Mouse (Mus musculus) limb, embryonic 13.5 days (tissue): ENCODE data around the gene Pepd. TPM values are rescaled to one million over a fixed set of nuclear protein-coding genes. Genes with fewer than 3 reads are reported as not detected.

Experiments
- ATAC-seq: fragments of 200-750 bp; cut with Nextera tagmentation; 2 replicates; pipeline ENCODE4 v1.8.0; 2017; ENCODE audit warnings: low read depth, moderate number of reproducible peaks, moderate TSS enrichment; ENCODE audit not compliant: low FRiP score
- H3K27ac ChIP-seq: fragments of 300-500 bp; sonication (generic); 2 replicates; pipeline ENCODE4 v1.5.1; 2015; ENCODE audit warnings: inconsistent platforms, mild to moderate bottlenecking, moderate library complexity
- H3K27me3 ChIP-seq: fragments of 300-500 bp; sonication (generic); 2 replicates; pipeline ENCODE4 v1.6.1; 2015; ENCODE audit warnings: mild to moderate bottlenecking, inconsistent platforms
- H3K36me3 ChIP-seq: fragments of 300-500 bp; sonication (generic); 2 replicates; pipeline ENCODE4 v1.6.1; 2015; ENCODE audit warnings: inconsistent platforms, mild to moderate bottlenecking, moderate library complexity
- H3K4me1 ChIP-seq: fragments of 300-500 bp; sonication (generic); 2 replicates; pipeline ENCODE4 v1.6.1; 2015; ENCODE audit warnings: inconsistent platforms
- H3K4me2 ChIP-seq: fragments of 300-500 bp; sonication (generic); replicated peaks from 2 replicates; pipeline ENCODE4 v1.6.1; 2015; ENCODE audit warnings: inconsistent platforms, mild to moderate bottlenecking, moderate library complexity
- H3K4me3 ChIP-seq: fragments of 300-500 bp; sonication (generic); 2 replicates; pipeline ENCODE4 v1.5.1; 2015; ENCODE audit warnings: moderate library complexity, mild to moderate bottlenecking, inconsistent platforms
- H3K9ac ChIP-seq: fragments of 300-500 bp; sonication (generic); 2 replicates; pipeline ENCODE4 v1.6.1; 2015; ENCODE audit warnings: mild to moderate bottlenecking, inconsistent platforms
- H3K9me3 ChIP-seq: fragments of 300-500 bp; sonication (generic); 2 replicates; pipeline ENCODE4 v1.6.1; 2016; ENCODE audit warnings: inconsistent platforms
- WGBS: fragments of 180-500 bp; shearing (Covaris S2); methylation state at CpG from one replicate; pipeline ENCODE4 v1.1.7; 2015; 5-methylcytosine and 5-hydroxymethylcytosine counted together
- polyA plus RNA-seq: library from polyadenylated mRNA; unstranded; fragments of >200 nt; fragmentation: Nextera tagmentation; extraction: Ambion mirVana; gene quantifications from 2 replicates; pipeline ENCODE4 v1.2.1, GENCODE M21; 2015

The Pepd gene
- polyA plus RNA-seq, 1 experiment from 2014 or later, result 62.6 TPM

DNA sequence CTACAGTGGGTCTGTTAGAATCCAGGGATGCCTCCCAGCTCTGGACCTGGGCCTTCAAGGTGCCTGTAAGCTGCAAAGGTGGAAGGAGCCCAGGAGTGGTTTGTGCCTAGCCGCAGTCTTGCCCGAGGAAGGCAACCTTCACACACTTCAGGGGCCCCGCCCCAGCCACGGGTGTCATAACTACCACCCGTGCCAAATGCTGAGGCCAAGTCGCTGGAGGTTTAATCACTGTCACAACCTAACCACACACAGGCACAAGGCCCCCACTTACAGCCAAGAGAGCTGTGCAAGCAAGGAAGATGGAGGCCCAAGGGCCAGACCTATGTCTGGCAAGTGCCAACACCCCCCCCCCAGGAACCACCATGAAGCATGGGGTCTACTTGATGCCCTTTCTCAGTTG is 125.2 kb downstream of the Pepd start:
- WGBS, result 84% methylated on average over 6 of the region's 6 CpGs
- H3K4me2 ChIP-seq, result no peak overlapping the region
- H3K27me3 ChIP-seq, result no peaks in the 10 kb centered on the region
- no peaks in the 10 kb centered on the region for H3K9me3 ChIP-seq
- H3K27ac ChIP-seq, result no peak overlapping the region
- no peak overlapping the region for H3K4me3 ChIP-seq
- no peak for ATAC-seq
- H3K4me1 ChIP-seq, result peaks cover 25% of the 10 kb centered on the region
- no peak overlapping the region for H3K9ac ChIP-seq
- H3K36me3 ChIP-seq, result peaks cover 66% of the 10 kb centered on the region

DNA sequence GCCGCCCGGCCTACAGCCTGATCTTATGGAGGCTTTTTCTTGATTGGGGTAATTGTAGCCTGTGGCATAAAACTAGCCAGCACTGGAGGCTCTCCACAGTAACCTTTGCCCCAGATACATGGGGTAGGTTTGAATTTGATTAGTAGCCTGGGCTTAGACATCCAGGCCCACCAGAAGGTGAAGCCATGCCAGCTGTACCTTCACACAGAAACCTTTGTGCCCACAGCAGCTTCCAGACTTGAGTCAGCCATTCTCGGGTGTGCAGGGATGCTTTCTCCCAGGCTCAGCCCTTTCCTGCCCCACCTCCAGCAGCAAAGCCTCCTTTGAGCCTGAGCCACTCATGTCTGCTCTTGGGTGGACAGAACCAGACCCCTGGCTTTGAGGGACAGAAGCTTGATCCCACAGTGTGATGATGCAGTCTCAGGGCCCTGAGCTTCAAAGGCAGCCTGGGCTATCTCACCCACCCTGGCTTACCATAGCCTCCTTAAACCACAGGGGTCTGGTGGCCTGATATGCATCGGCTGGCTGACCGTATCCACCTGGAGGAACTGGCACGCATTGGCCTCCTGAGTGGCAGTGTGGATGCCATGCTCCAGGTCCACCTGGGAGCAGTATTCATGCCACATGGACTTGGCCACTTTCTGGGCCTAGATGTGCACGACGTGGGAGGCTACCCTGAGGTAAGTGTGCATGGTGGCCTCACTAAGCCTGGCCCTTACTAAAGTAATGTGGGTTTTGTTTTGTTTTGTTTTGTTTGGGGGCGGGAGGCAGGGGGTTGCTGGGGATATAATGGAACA is 128.2 kb downstream of the Pepd start:
- Histone ChIP-seq H3K4me3 (no peak overlapping the region), H3K27me3 (no peaks in the 10 kb centered on the region), H3K36me3 (peaks cover 78% of the 10 kb centered on the region), H3K9me3 (no peaks in the 10 kb centered on the region), H3K27ac (no peak overlapping the region), H3K9ac (no peak overlapping the region), H3K4me2 (no peak overlapping the region), H3K4me1 (peaks cover 29% of the 10 kb centered on the region)
- 87% methylated on average over 9 of the region's 9 CpGs for WGBS
- no peak for ATAC-seq

DNA sequence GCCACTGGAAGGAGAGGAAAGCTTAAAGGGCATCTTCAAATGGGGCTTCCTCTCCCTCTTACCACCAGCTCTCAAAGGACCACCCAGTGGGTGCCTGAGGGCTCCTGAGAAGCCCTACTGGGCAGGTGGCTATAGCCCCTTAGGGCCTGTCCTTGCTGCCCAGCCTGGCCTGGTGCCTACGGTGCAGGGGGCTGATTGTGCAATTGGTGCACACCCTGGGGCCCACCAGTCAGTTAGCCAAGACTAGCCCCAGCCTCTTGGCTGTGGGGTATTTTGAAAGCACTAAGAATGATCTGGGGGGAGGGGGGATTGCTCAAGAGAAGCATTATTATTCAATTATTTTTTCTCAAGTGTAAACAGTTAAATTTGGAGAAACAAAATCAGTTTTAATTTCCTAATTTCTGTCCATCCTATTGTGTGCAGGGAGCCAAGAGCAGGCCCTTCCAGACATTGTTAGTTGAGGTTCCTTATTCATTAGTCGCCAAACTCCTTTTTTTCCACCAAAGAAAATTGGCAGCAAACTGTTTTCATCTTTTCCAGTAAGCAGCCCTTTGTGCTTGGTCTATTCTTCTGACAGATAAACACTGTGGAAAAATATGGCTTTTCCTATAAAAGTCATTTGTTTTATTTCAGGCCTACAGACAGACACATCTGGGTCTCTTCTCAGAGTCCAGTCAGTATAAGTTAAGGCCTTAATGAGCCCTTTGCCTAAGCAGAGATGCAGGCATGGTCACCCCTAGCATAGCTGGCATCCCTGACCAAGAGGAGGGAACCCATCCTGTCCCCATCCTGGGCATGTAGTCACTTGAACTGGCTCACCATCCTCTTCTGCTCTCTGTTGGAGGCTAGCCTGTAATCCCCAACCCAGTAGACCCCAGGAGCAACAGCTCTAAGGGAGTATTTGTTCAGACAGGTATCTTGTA is 129.4 kb downstream of the Pepd start:
- H3K27ac ChIP-seq, result no peak overlapping the region

DNA sequence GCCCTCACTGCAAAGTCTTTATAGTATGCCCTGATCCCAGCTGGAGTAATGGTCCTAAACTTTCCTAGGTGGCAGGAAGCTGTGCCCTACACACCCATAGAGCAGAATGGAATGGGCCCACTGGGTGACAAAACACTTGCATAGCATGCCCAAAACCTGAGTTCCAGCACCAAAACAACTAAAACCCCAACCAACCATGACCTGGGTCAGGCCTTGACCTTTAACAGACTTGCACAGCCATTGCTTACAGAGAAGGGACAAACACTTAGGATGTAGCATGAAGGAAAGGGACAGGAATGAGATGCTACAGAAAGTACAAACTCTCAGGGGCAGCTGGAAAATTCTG is 130.0 kb downstream of the Pepd start:
- no peak overlapping the region for H3K9ac ChIP-seq
- H3K4me1 ChIP-seq, result peaks cover 12% of the 10 kb centered on the region
- ATAC-seq, result no peak
- no peak overlapping the region for H3K4me2 ChIP-seq
- no peak overlapping the region for H3K4me3 ChIP-seq
- H3K27ac ChIP-seq, result no peak overlapping the region
- H3K36me3 ChIP-seq, result peaks cover 85% of the 10 kb centered on the region
- no peaks in the 10 kb centered on the region for H3K9me3 ChIP-seq
- no peaks in the 10 kb centered on the region for H3K27me3 ChIP-seq

More for the DNA sequence above, 129.4 kb downstream of the Pepd start:
- Histone ChIP-seq H3K4me3 (no peak overlapping the region), H3K4me2 (no peak overlapping the region), H3K27me3 (no peaks in the 10 kb centered on the region), H3K36me3 (peaks cover 84% of the 10 kb centered on the region), H3K9me3 (no peaks in the 10 kb centered on the region), H3K4me1 (peaks cover 18% of the 10 kb centered on the region), H3K9ac (no peak overlapping the region)
- WGBS, result 77% methylated on average over 2 of the region's 2 CpGs
- no peak for ATAC-seq

DNA sequence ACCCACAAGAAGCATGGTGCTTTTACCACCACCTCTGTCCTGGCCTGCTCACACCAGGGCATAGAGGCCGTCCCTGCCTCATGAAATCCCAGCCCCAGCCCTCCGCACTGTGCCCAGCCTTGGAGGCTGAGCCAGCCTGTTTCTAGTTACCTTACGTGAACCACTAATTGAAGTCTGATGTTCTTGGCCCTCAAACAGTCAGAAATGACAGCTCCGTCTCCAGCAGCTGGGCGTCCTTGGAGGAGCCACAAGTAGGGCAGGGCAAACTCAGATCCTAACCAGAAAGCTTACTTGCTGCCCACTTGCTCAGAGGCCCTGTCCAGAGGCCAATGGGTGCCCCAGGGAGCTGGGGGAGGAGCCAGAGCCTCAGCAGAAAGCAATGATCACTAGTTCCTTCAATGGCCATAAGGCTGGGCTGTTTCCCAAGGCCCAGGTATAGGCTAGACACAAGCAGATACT is 130.6 kb downstream of the Pepd start:
- Histone ChIP-seq H3K4me2 (no peak overlapping the region), H3K4me3 (no peak overlapping the region), H3K27me3 (no peaks in the 10 kb centered on the region), H3K9me3 (no peaks in the 10 kb centered on the region), H3K27ac (no peak overlapping the region), H3K9ac (peak overlapping the region; percentile 39; the same call in 1 of the 2 replicates), H3K4me1 (peaks cover 12% of the 10 kb centered on the region), H3K36me3 (peaks cover 81% of the 10 kb centered on the region)
- ATAC-seq, result peak; percentile 58
- WGBS, result 29% methylated on average over 5 of the region's 5 CpGs

DNA sequence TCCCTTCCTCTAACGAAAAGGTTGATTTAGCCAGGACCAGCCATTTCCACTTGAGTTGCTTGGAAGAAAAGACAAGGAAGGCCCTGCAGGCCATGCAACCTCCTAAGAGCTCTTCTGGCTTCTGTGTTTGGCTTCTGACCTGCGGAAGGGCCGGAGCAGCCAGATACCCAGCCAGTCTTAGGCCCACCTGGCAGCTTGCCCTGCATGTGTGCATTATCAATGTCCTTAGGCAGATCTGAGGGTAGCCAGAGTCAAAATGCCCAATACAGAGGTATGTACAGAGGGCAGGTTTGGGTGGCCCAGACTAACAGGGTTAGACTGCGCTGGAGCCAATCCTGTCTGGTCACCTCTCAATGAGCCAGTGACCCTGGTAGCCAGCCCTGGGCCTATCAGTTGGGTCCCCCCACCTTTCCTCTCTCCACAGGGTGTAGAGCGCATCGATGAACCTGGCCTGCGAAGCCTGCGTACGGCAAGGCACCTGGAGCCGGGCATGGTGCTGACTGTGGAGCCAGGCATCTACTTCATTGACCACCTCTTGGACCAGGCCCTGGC is 131.2 kb downstream of the Pepd start:
- Histone ChIP-seq H3K36me3 (peaks cover 80% of the 10 kb centered on the region), H3K4me3 (no peak overlapping the region), H3K4me2 (no peak overlapping the region), H3K27ac (no peak overlapping the region), H3K27me3 (no peaks in the 10 kb centered on the region), H3K4me1 (peaks cover 12% of the 10 kb centered on the region), H3K9me3 (no peaks in the 10 kb centered on the region), H3K9ac (peak overlapping the region; percentile 39; the same call in 1 of the 2 replicates)
- no peak for ATAC-seq
- WGBS, result 95% methylated on average over 10 of the region's 10 CpGs

DNA sequence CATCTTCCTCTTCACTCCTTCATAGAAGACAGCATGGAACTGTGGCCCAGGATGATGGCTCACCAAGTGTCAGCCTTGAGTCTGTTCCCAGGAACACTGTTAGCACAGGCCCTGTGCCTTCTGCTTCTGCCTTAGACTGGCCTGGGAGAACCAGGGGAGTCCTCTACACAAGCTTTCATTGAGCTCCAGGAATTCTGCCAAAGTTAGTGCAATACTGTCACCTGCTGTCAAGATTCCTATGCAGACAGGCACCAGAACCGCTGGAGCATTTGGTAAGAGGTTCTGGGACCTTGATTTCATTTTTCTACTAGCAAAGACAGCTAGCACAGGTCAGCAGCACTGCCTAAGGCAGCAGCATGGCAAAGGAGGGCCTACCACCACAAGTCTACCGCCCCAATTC is 132.5 kb downstream of the Pepd start:
- WGBS, result 95% methylated on average over 2 of the region's 2 CpGs
- no peak for ATAC-seq
- H3K36me3 ChIP-seq, result peaks cover 80% of the 10 kb centered on the region
- H3K9me3 ChIP-seq, result no peaks in the 10 kb centered on the region
- H3K9ac ChIP-seq, result no peak overlapping the region
- peaks cover 12% of the 10 kb centered on the region for H3K4me1 ChIP-seq
- no peak overlapping the region for H3K4me2 ChIP-seq
- H3K27ac ChIP-seq, result no peak overlapping the region
- H3K27me3 ChIP-seq, result no peaks in the 10 kb centered on the region
- no peak overlapping the region for H3K4me3 ChIP-seq

DNA sequence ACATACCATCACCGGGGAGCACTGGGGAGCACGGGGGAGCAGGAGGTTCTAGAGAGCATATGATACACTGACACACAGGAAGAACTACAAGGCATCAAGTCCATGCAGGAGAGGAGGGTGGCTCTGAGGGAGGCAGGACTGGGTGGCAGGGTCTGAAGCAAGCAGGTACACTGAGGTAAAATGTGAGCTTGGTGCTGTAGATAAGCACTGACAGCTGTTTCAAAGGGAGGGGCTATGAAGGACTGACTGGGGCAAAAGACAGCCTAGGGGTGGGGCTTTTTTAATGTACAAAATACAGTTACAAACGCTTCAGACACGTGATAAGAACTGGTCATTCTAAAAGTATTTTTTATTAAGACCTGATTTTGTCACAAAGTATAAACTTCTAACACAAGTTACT is 133.9 kb downstream of the Pepd start:
- peaks cover 12% of the 10 kb centered on the region for H3K4me1 ChIP-seq
- ATAC-seq, result no peak
- WGBS, result 92% methylated on average over 4 of the region's 4 CpGs

DNA sequence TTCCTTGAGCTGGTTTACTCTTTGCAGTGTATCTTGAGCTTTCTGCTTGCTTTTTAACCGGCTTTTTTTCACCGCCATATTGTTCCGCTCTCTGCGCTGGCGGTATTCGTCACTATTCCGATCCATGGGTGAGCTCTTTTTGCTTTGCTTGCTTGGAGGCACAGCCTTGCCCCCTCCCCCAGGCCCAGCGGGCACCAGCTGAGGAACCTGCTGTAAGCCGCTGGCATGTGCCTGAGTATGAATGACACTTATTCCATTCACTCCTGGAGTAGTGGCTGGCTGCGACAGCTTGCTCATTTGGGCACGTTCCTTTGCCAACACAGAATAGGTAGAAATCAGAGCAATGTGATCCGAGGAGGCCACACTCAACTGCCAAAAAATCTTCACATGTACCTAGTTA is 138.4 kb downstream of the Pepd start:
- Histone ChIP-seq H3K9me3 (no peaks in the 10 kb centered on the region), H3K27me3 (no peaks in the 10 kb centered on the region), H3K36me3 (peaks cover 42% of the 10 kb centered on the region), H3K4me3 (no peak overlapping the region), H3K4me2 (no peak overlapping the region), H3K9ac (no peak overlapping the region), H3K4me1 (peaks cover 18% of the 10 kb centered on the region), H3K27ac (no peak overlapping the region)
- ATAC-seq, result no peak
- 94% methylated on average over 12 of the region's 12 CpGs for WGBS

More for the DNA sequence above, 133.9 kb downstream of the Pepd start:
- Histone ChIP-seq H3K4me2 (no peak overlapping the region), H3K9ac (no peak overlapping the region), H3K4me3 (no peak overlapping the region), H3K27ac (no peak overlapping the region), H3K9me3 (no peaks in the 10 kb centered on the region), H3K27me3 (no peaks in the 10 kb centered on the region), H3K36me3 (peaks cover 82% of the 10 kb centered on the region)

DNA sequence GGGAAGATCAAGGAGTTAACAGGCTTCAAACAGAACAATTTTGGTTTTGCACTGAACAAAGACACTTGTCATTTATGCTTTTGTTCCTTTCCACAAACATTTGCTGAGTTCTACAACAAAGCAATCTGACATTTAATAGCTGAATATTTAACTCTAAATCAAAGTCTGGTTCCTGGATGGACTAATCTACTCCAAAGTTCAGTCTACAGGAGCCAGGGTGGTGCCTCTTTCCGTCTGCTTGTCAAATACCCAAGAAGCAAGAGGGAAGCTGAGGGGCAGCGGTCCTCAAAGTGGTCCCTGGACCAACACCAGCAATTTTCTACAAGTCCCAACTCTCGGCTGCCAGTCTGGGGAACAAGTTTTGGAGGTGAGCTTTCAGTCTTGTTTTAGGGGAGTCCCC is 141.0 kb downstream of the Pepd start:
- H3K4me3 ChIP-seq, result no peak overlapping the region
- H3K27me3 ChIP-seq, result no peaks in the 10 kb centered on the region
- H3K36me3 ChIP-seq, result peaks cover 24% of the 10 kb centered on the region
- no peak overlapping the region for H3K4me2 ChIP-seq
- peaks cover 22% of the 10 kb centered on the region for H3K4me1 ChIP-seq
- ATAC-seq, result no peak
- H3K9me3 ChIP-seq, result no peaks in the 10 kb centered on the region
- 97% methylated on average over 3 of the region's 3 CpGs for WGBS
- no peak overlapping the region for H3K9ac ChIP-seq
- H3K27ac ChIP-seq, result no peak overlapping the region

DNA sequence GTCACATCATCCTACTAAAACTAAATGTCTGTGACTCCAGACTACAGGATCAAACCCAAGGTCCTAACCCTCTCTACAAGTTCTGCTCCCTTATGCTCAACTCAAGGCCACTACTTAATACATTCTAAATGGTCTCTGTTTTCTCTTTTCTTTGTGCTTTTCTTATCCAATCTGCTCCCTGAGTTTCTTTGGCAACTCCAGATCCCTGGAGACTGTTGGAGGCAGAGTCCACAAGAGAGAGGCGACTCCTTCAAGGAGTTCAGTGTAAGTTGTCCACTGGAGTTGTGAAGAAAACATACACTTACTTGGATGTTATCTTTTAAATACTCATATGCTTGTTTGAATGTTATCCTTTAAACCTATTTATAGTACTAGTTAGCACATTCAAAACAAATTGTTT is 142.1 kb downstream of the Pepd start:
- no peak overlapping the region for H3K4me3 ChIP-seq
- no peak overlapping the region for H3K27ac ChIP-seq
- H3K4me1 ChIP-seq, result peaks cover 22% of the 10 kb centered on the region
- no peak for ATAC-seq
- H3K4me2 ChIP-seq, result peak overlapping the region; percentile 93; the same call in 1 of the 2 replicates
- H3K9ac ChIP-seq, result no peak overlapping the region
- H3K27me3 ChIP-seq, result no peaks in the 10 kb centered on the region
- 80% methylated on average over 1 of the region's 1 CpGs for WGBS
- H3K9me3 ChIP-seq, result no peaks in the 10 kb centered on the region
- H3K36me3 ChIP-seq, result peaks cover 15% of the 10 kb centered on the region
